Mouse (Mus musculus) liver, adult 10 weeks (tissue): Measurements from ENCODE around the gene D8Ertd738e. TPM values are rescaled to one million over a fixed set of nuclear protein-coding genes. Genes with fewer than 3 reads are reported as not detected.

ENCODE experiments used
- polyA plus RNA-seq: library from polyadenylated mRNA; stranded (reverse); fragments of 350-450 nt; fragmentation: Illumina TruSeq; extraction: RNeasy Lipid Tissue Mini Kit (QIAGEN cat#74804); gene quantifications from one replicate; pipeline ENCODE4 v1.2.3, GENCODE M21; 2014; ENCODE audit warnings: low read depth, low replicate concordance

D8Ertd738e gene
- polyA plus RNA-seq, result 11.6 TPM

GRCm38 (mm10) chr8:84249257-84250170, at the start of gene D8Ertd738e:
TSS of gene D8Ertd738e (minus strand) at chr8:84249719.

GRCm38 (mm10) chr8:84269950-84270773, 20.6 kb upstream of the D8Ertd738e start, which contains the start of gene Ccdc130:
TSS of gene Ccdc130 (minus strand) at chr8:84270380.

GRCm38 (mm10) chr8:84256822-84257610, 7.5 kb upstream of the D8Ertd738e start, which contains the start of gene Mri1:
TSS of gene Mri1 (minus strand) at chr8:84257326.

GRCm38 (mm10) chr8:84236998-84237473, 12.5 kb downstream of the D8Ertd738e start, which contains the start of gene Zswim4:
TSS of gene Zswim4 (minus strand) at chr8:84237055.

Other genes starting within 250 kb of the D8Ertd738e start
- not detected for gene 1700067K01Rik, start 248.2 kb downstream of the D8Ertd738e start, polyA plus RNA-seq
- gene 2210011C24Rik, start 237.5 kb downstream of the D8Ertd738e start, polyA plus RNA-seq, result not detected
- gene Palm3, start 228.2 kb downstream of the D8Ertd738e start, polyA plus RNA-seq, result not detected
- gene Il27ra, start 207.1 kb downstream of the D8Ertd738e start, polyA plus RNA-seq, result 0.32 TPM
- not detected for gene Rln3, start 204.7 kb downstream of the D8Ertd738e start, polyA plus RNA-seq
- gene Gm10643, start 184.6 kb downstream of the D8Ertd738e start, polyA plus RNA-seq, result 0.24 TPM
- 0.56 TPM for gene Rfx1, start 182.9 kb downstream of the D8Ertd738e start, polyA plus RNA-seq
- gene Dcaf15, start 145.0 kb downstream of the D8Ertd738e start, polyA plus RNA-seq, result 0.48 TPM
- 0.13 TPM for gene Podnl1, start 123.7 kb downstream of the D8Ertd738e start, polyA plus RNA-seq
- 0.79 TPM for gene Cc2d1a, start 101.8 kb downstream of the D8Ertd738e start, polyA plus RNA-seq
- gene 4930432K21Rik, start 101.7 kb downstream of the D8Ertd738e start, polyA plus RNA-seq, result not detected
- not detected for gene Nanos3, start 64.5 kb downstream of the D8Ertd738e start, polyA plus RNA-seq
- gene Zswim4, start 12.7 kb downstream of the D8Ertd738e start, polyA plus RNA-seq, result 0.13 TPM
- gene Mri1, start 7.6 kb upstream of the D8Ertd738e start, polyA plus RNA-seq, result 2.2 TPM
- 2.9 TPM for gene Ccdc130, start 20.7 kb upstream of the D8Ertd738e start, polyA plus RNA-seq
- gene Cacna1a, start 138.7 kb upstream of the D8Ertd738e start, polyA plus RNA-seq, result 0.08 TPM